Mouse (Mus musculus): ENCODE data around the gene Gm5737.

Gene Gm5737

DNA sequence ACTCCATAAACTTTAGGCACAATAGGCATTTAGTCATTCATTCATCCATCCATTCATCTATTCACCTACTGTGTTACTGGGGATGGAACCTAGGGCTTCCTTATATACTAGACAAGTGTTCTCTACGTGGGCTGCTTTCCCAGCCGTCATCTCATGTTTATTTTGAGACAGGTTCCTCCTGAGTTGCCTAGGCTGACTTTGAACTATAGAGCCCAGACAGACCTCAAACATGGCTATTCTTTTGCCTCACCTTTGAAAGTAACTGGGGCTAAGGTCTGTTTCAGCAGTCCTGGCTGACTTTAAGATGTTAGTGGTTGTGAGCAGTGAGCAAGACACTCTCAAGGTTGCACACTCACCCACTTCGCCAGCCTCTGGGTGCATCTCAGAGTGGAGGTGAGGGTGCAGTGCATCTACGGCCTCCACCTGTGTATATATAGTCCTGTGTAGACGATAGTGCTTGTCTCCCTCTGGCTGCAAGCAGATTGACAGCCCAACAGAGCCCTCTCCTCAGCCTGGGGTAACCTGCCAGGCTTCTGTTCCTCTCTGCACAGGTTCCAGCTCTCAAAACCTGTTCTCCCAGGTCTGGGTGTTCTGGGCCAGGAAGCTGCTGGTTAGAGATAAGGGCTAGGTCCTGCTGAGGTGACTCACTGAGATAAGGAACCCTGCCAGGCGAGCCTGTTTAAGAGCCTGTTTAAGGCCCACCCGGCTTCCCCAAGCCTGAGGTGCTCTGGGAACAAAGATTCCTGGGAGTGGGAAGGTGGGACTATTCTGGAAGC is 62.8 kb downstream of the Gm5737 start:
- DNase-seq (ENCODE audit: low read depth, low spot score), result no peak

DNA sequence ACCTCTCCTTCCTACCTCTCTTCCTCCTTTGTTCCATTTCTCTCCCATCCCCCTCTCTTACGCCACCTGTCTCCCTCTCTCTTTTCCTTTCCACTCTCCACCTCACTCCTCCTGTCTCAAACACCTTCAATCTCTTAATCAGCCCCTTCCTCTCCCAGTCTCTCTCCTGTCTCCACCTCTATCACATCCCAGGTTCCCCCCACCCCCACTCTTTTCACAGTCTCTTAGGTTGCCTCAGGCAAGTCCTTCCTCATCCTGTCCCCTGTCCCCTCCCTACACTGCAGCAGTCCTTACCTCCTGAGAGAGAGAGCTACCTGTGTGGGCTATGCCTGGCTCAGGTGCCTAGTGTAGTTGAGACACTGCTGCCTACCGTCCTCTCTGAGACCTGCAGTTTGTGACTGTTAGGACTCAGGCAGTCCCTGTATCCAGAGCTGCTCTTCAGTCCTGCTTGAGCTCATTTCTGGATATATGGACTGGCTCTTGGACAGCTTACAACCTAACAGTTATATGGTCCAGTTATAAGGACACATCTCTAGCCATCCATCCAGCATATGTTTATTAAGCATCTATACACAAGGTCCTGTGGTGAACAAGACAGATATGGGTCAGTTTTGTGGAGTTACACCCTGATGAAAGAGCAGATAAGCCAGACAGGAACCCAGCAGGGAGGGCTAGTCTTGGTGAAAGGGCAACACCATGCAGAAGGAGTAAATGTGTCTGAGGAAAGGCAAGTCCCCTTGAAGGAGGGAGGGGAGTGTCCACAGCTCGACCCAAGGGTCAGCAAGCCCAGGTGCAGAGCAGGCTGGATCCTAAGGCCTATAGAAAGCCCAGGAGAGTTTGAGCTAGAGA is 63.6 kb downstream of the Gm5737 start:
- DNase-seq (ENCODE audit: low read depth, low spot score), result no peak

DNA sequence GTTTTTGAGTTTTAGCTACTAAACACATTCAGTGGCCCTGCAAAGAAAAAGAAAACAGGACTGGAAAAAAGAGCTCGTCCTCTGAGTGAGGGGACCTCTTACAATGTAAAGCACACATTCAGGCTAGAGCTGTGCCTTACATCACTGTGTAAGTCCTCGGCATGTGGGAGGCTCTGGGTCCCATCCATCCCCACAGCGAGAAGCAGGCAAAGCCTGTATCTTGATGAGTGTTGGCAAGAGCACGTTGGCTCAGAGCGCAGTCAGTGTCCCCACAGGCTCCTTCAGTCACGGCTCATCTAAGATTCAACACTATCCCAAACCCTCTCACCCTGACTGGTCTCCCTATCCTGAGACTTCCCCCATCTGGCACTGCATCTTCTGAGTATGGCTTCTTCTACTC is 66.1 kb downstream of the Gm5737 start:
- DNase-seq (ENCODE audit: low read depth, low spot score), result no peak

DNA sequence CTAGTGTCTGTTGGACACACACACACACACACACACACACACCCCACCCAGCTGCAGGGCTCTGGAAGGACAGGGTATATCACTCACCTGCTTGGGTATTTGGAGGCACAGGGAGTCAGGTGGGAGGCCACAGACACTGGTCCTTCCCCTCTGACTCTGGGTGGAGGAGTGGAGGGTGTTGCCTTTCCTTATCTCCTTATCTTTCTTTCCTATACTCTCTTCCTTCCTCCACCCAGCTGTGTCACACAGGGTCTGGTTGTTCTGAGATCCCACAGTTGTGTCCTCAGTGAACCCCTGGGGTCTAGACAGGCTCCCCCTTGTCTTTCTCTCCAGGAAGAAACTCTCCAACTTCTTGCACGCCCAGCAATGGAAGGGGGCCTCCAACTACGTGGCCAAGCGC is 67.8 kb downstream of the Gm5737 start:
- no peak for DNase-seq (ENCODE audit: low read depth, low spot score)

DNA sequence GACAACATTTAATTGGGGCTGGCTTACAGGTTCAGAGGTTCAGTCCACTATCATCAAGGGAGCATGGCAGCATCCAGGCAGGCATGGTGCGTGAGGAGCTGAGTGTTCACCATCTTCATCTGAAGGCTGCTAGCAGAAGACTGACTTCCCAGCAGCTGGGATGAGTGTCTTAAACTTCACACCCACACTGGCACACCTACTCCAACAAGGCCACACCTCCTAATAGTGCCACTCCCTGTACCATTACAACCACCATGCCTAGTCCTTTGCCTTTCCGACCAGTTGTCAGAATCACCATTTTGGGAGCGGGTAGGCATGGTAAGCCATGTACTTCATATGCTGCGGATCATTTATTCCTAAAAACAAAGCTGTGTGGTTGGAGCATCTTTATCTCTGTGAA is 68.6 kb downstream of the Gm5737 start:
- no peak for DNase-seq (ENCODE audit: low read depth, low spot score)
